Mouse (Mus musculus) liver, postnatal 0 days (tissue): Measurements from ENCODE around the gene Bcl2. TPM values are rescaled to one million over a fixed set of nuclear protein-coding genes. Genes with fewer than 3 reads are reported as not detected.
A peak's percentile ranks its signal among the peaks of the same experiment; 100 is the strongest.

ENCODE experiments used
- ATAC-seq: fragments of 200-750 bp; cut with Nextera tagmentation; 2 replicates; pipeline ENCODE4 v1.8.0; 2017; ENCODE audit warnings: mild to moderate bottlenecking, moderate library complexity
- DNase-seq: peaks from one replicate; pipeline ENCODE4 v3.0.0-alpha.2; 2016
- H3K27ac ChIP-seq: fragments of 300-500 bp; sonication (generic); 2 replicates; pipeline ENCODE4 v1.5.1; 2014; ENCODE audit warnings: antibody characterized with exemption, moderate library complexity, mild to moderate bottlenecking, low read depth
- H3K27me3 ChIP-seq: fragments of 300-500 bp; sonication (generic); 2 replicates; pipeline ENCODE4 v1.6.1; 2014; ENCODE audit warnings: low read length, control low read depth, mixed read lengths; ENCODE audit not compliant: insufficient read depth
- H3K36me3 ChIP-seq: fragments of 300-500 bp; sonication (generic); replicated peaks from 2 replicates; pipeline ENCODE4 v1.6.1; 2014; ENCODE audit warnings: mild to moderate bottlenecking, control low read depth, low read length, moderate library complexity, mixed read lengths; ENCODE audit not compliant: insufficient read depth
- H3K4me1 ChIP-seq: fragments of 300-500 bp; sonication (generic); 2 replicates; pipeline ENCODE4 v1.6.1; 2014; ENCODE audit warnings: antibody characterized with exemption, mild to moderate bottlenecking, control low read depth; ENCODE audit not compliant: insufficient read depth
- H3K4me2 ChIP-seq: fragments of 300-500 bp; sonication (generic); 2 replicates; pipeline ENCODE4 v1.6.1; 2014; ENCODE audit warnings: low read depth, mild to moderate bottlenecking, low read length, moderate library complexity, mixed read lengths
- H3K4me3 ChIP-seq: fragments of 300-500 bp; sonication (generic); 2 replicates; pipeline ENCODE4 v1.5.1; 2014; ENCODE audit warnings: low read depth, low read length
- H3K9ac ChIP-seq: fragments of 300-500 bp; sonication (generic); replicated peaks from 2 replicates; pipeline ENCODE4 v1.6.1; 2014; ENCODE audit warnings: mild to moderate bottlenecking, moderate library complexity
- H3K9me3 ChIP-seq: fragments of 300-500 bp; sonication (generic); 2 replicates; pipeline ENCODE4 v1.6.1; 2016; ENCODE audit warnings: mild to moderate bottlenecking, control low read depth, low read length, mixed read lengths
- CTCF ChIP-seq: sonication (generic); IDR thresholded peaks from 2 replicates; pipeline ENCODE4 v1.5.1; 2016; ENCODE audit warnings: antibody characterized with exemption, low read depth
- EP300 ChIP-seq: IDR thresholded peaks from 2 replicates; pipeline ENCODE4 v1.6.1; 2016; ENCODE audit warnings: antibody characterized with exemption, low read depth, mild to moderate bottlenecking
- WGBS: fragments of 180-500 bp; shearing (Covaris S2); extraction: QIAGEN DNeasy Blood & Tissue Kit; methylation state at CpG from one replicate; pipeline ENCODE4 v1.1.7; 2014; ENCODE audit not compliant: insufficient replicate concordance; 5-methylcytosine and 5-hydroxymethylcytosine counted together
- polyA plus RNA-seq: library from polyadenylated mRNA; unstranded; fragments of >200 nt; fragmentation: Nextera tagmentation; extraction: Ambion mirVana; gene quantifications from 2 replicates; pipeline ENCODE4 v1.2.1, GENCODE M21; 2015

Bcl2 gene
- 0.70 and 0.83 TPM in 2 replicates for polyA plus RNA-seq

- ATAC-seq, result peak; percentile 71
- TF ChIP-seq EP300 (no peak), CTCF (no peak)
- H3K9me3 ChIP-seq, result no peaks in the 10 kb centered on the region
- 0 out of 2 replicates have a peak within 1 kb of the TSS, but pooled peaks have one; percentile 39 for H3K27ac ChIP-seq
- H3K9ac ChIP-seq, result peak within 1 kb of the TSS; percentile 64
- peak within 1 kb of the TSS; percentile 71 for H3K4me3 ChIP-seq
- no peaks in the 10 kb centered on the region for H3K36me3 ChIP-seq
- H3K4me2 ChIP-seq, result peak within 1 kb of the TSS; percentile 92
- peak; percentile 66 for DNase-seq
- WGBS, result 1% methylated on average over 65 of the region's 95 CpGs
- H3K27me3 ChIP-seq, result peaks cover 25% of the 10 kb centered on the region
- H3K4me1 ChIP-seq, result peaks cover 7% of the 10 kb centered on the region
Measured at GRCm38 (mm10) chr1:106713621-106714529, at the start of gene Bcl2. TSS of gene Bcl2 (minus strand) at chr1:106714274.

GRCm38 (mm10) chr1:106760750-106761149, 46.7 kb upstream of the Bcl2 start:
- peaks cover 5% of the 10 kb centered on the region; the same call in 1 of the 2 replicates for H3K36me3 ChIP-seq
- no peak overlapping the region for H3K9ac ChIP-seq
- TF ChIP-seq CTCF, result no peak
- TF ChIP-seq EP300, result no peak
- H3K27ac ChIP-seq, result peak overlapping the region; percentile 93
- H3K4me1 ChIP-seq, result peaks cover 18% of the 10 kb centered on the region
- H3K27me3 ChIP-seq, result no peaks in the 10 kb centered on the region
- no peaks in the 10 kb centered on the region for H3K9me3 ChIP-seq
- H3K4me3 ChIP-seq, result no peak overlapping the region
- ATAC-seq, result no peak
- WGBS, result 80% methylated on average over 3 of the region's 3 CpGs
- no peak overlapping the region for H3K4me2 ChIP-seq
- no peak for DNase-seq

- peak; percentile 96 for DNase-seq
- Histone ChIP-seq H3K36me3 (0 out of 2 replicates have a peak, but pooled peaks cover 1% of the 10 kb centered on the region), H3K4me2 (peak within 1 kb of the TSS; percentile 84), H3K4me3 (peak within 1 kb of the TSS; percentile 53), H3K27me3 (no peaks in the 10 kb centered on the region), H3K9ac (peak within 1 kb of the TSS; percentile 70), H3K27ac (peak within 1 kb of the TSS; percentile 93), H3K9me3 (no peaks in the 10 kb centered on the region), H3K4me1 (peaks cover 18% of the 10 kb centered on the region)
- ATAC-seq, result peak; percentile 98
- under 1% methylated on average over 51 of the region's 51 CpGs for WGBS
- peak; percentile 18; the same call in 1 of the 2 replicates for TF ChIP-seq CTCF
- TF ChIP-seq EP300, result no peak
Measured at GRCm38 (mm10) chr1:106759572-106760435, 45.7 kb upstream of the Bcl2 start, which contains the start of gene Kdsr. TSS of gene Kdsr (minus strand) at chr1:106759727.

GRCm38 (mm10) chr1:106758734-106759571, 44.9 kb upstream of the Bcl2 start:
- Histone ChIP-seq H3K4me2 (peak overlapping the region; percentile 84), H3K36me3 (0 out of 2 replicates have a peak, but pooled peaks cover 4% of the 10 kb centered on the region), H3K4me1 (peaks cover 18% of the 10 kb centered on the region), H3K9ac (peak overlapping the region; percentile 65), H3K27ac (peak overlapping the region; percentile 72), H3K4me3 (peak overlapping the region; percentile 53), H3K9me3 (no peaks in the 10 kb centered on the region), H3K27me3 (no peaks in the 10 kb centered on the region)
- no peak for TF ChIP-seq CTCF
- TF ChIP-seq EP300, result no peak
- ATAC-seq (peak; percentile 60), DNase-seq (peak; percentile 42)
- WGBS, result 1% methylated on average over 34 of the region's 34 CpGs

GRCm38 (mm10) chr1:106756633-106757032, 42.6 kb upstream of the Bcl2 start:
- 56% methylated on average over 4 of the region's 4 CpGs for WGBS
- DNase-seq (peak; percentile 5), ATAC-seq (no peak)
- peaks cover 18% of the 10 kb centered on the region for H3K4me1 ChIP-seq
- H3K9me3 ChIP-seq, result no peaks in the 10 kb centered on the region
- H3K4me2 ChIP-seq, result no peak overlapping the region
- H3K36me3 ChIP-seq, result peaks cover 12% of the 10 kb centered on the region; the same call in 1 of the 2 replicates
- H3K27me3 ChIP-seq, result no peaks in the 10 kb centered on the region
- TF ChIP-seq CTCF (no peak), EP300 (no peak)
- no peak overlapping the region for H3K27ac ChIP-seq
- no peak overlapping the region for H3K4me3 ChIP-seq
- no peak overlapping the region for H3K9ac ChIP-seq
